ENCODE assay signal across 30 mouse cellular contexts in the genomic region with DNA sequence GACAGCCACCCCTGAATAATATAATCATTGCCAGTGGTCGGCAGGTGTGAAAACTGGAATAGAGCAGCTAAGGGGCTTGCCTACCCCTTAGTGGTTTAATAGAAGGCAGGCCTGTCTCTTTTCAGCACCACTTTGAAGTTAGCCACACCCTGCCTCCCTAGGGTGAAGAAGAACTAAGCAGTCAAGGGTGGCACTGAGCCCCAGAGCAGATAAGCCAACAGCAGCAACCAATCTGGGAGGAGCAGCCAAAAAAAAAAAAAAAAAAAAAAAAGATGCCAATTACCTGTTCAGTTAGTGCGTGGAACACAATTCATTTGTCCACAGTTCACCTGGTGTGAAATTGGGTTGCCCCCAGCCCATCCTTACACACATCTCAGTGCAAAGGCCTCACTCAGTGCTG. TPM values are rescaled to one million over a fixed set of nuclear protein-coding genes. Genes with fewer than 3 reads are reported as not detected.
DNase-seq lines count a peak whose midpoint lies in the region; ATAC-seq and TF ChIP-seq lines count a peak whose summit lies in the region.
"Had no signal": no experiment of that assay in that cellular context is flagged by ENCODE, and none has a peak within 500 bp of the region (broad histone marks: within the 10 kb centered on the region; RNA-seq: fewer than 3 reads in every experiment).

No protein-coding gene starts in this region.

- peaks cover 68% of the 10 kb centered on the region for H3K36me3 ChIP-seq in erythroblast, embryonic 14.5 days (ENCODE audit: control insufficient read depth)
- H3K36me3 ChIP-seq in liver, embryonic 14.5 days (replicated peaks; ENCODE audit: control insufficient read depth, insufficient read depth, low read depth): peaks cover 13% of the 10 kb centered on the region
- H3K36me3 ChIP-seq in hindbrain, embryonic 16.5 days (ENCODE audit: control insufficient read depth, insufficient read depth, low read length): no peaks in the 10 kb centered on the region
- H3K36me3 ChIP-seq: heart, embryonic 13.5 days; limb, embryonic 15.5 days; midbrain, embryonic 15.5 days; neural tube, embryonic 13.5 days had no signal

- peaks cover 12% of the 10 kb centered on the region; the same call in 1 of the 2 replicates for H3K27me3 ChIP-seq in erythroblast, embryonic 14.5 days (ENCODE audit: control insufficient read depth)
- no peaks in the 10 kb centered on the region for H3K27me3 ChIP-seq in liver, embryonic 14.5 days (ENCODE audit: control insufficient read depth, insufficient read depth, low read length)
- peaks cover 7% of the 10 kb centered on the region for H3K27me3 ChIP-seq in hindbrain, embryonic 16.5 days (replicated peaks; ENCODE audit: control insufficient read depth, insufficient read depth, low read length)
- H3K27me3 ChIP-seq: forebrain, embryonic 13.5 days had no signal

- H3K4me3 ChIP-seq in erythroblast, embryonic 14.5 days (replicated peaks): peak overlapping the region; percentile 19
- H3K4me3 ChIP-seq in liver, embryonic 14.5 days (ENCODE audit: insufficient read depth in 1 of 2, low read depth in 2 of 2, low read length in 2 of 2): no peak overlapping the region
- H3K4me3 ChIP-seq in hindbrain, embryonic 16.5 days (ENCODE audit: low read length): no peak overlapping the region
- H3K4me3 ChIP-seq: forebrain, embryonic 13.5 days; heart, embryonic 13.5 days; left cerebral cortex, adult 2 months; limb, embryonic 15.5 days; megakaryocyte, embryonic 14.5 days; midbrain, embryonic 15.5 days; neural tube, embryonic 13.5 days had no signal

- H3K27ac ChIP-seq in liver, embryonic 14.5 days: peak overlapping the region; percentile 92
- no peak overlapping the region for H3K27ac ChIP-seq in hindbrain, embryonic 16.5 days (ENCODE audit: low read depth, low read length)
- H3K27ac ChIP-seq: forebrain, embryonic 13.5 days; heart, embryonic 13.5 days; kidney, postnatal 0 days; left cerebral cortex, adult 2 months; limb, embryonic 15.5 days; midbrain, embryonic 15.5 days; neural tube, embryonic 13.5 days had no signal

- peak; percentile 31 for DNase-seq in spleen, adult 12 weeks (ENCODE audit: low spot score)
- DNase-seq in spleen, adult 18-20 months: no peak
- peak in 2 of 3 experiments; percentile 70 to 71 for DNase-seq in liver, embryonic 14.5 days (ENCODE audit: low read depth in 3 of 3, low spot score in 3 of 3)
- DNase-seq in natural killer cell, adult 2 months (ENCODE audit: low spot score in 2 of 2): peak; percentile 18 to 26
- DNase-seq in heart, adult 11 months: no peak
- DNase-seq: adrenal gland, postnatal 10 days; B cell, adult 2 months; cerebellum, postnatal 14 days; gastrocnemius, postnatal 10 days; heart, adult 18-20 months; heart, postnatal 14 days; kidney, adult 11 months; left cerebral cortex, postnatal 4 days; right cerebral cortex, postnatal 4 days had no signal

- ATAC-seq in liver, embryonic 14.5 days (ENCODE audit: insufficient read depth): peak; percentile 26
- ATAC-seq in hindbrain, embryonic 16.5 days: no peak
- ATAC-seq: activated CD4-positive, CD25-positive, alpha-beta regulatory T cell, adult 4 months; forebrain, embryonic 13.5 days; midbrain, embryonic 15.5 days had no signal

- no peak for TF ChIP-seq CTCF in liver, embryonic 14.5 days (IDR thresholded peaks at IDR 0.05; ENCODE audit: low read depth)

- H3K4me1 ChIP-seq in erythroblast, embryonic 14.5 days (ENCODE audit: control insufficient read depth): peaks cover 80% of the 10 kb centered on the region
- H3K4me1 ChIP-seq in liver, embryonic 14.5 days (replicated peaks; ENCODE audit: control insufficient read depth in 2 of 2, insufficient read depth in 2 of 2, low read length in 1 of 2): peaks cover 55 to 65% of the 10 kb centered on the region in 2 experiments
- peaks cover 12% of the 10 kb centered on the region; the same call in 1 of the 2 replicates for H3K4me1 ChIP-seq in hindbrain, embryonic 16.5 days (ENCODE audit: control insufficient read depth, insufficient read depth, low read depth, low read length)

- 20% methylated on average over 2 of the region's 2 CpGs for WGBS in liver, embryonic 14.5 days (ENCODE audit: insufficient replicate concordance)
- WGBS in hindbrain, embryonic 16.5 days: 87% methylated on average over 2 of the region's 2 CpGs

- peak; percentile 62 for TF ChIP-seq EP300 in liver, embryonic 14.5 days (IDR thresholded peaks at IDR 0.05; ENCODE audit: low read depth)

- peak overlapping the region; percentile 18; the same call in 1 of the 2 replicates for H3K9ac ChIP-seq in liver, embryonic 14.5 days (replicated peaks)
- no peak overlapping the region for H3K9ac ChIP-seq in hindbrain, embryonic 16.5 days (ENCODE audit: low read depth, low read length)
- H3K9ac ChIP-seq: forebrain, embryonic 13.5 days; heart, embryonic 13.5 days; limb, embryonic 15.5 days; midbrain, embryonic 15.5 days; neural tube, embryonic 13.5 days had no signal

- H3K9me3 ChIP-seq in erythroblast, embryonic 14.5 days (ENCODE audit: control insufficient read depth, low read length): peaks cover 44% of the 10 kb centered on the region
- H3K9me3 ChIP-seq in liver, embryonic 14.5 days (ENCODE audit: control insufficient read depth, low read length): no peaks in the 10 kb centered on the region
- H3K9me3 ChIP-seq in hindbrain, embryonic 16.5 days (ENCODE audit: control insufficient read depth, low read length): no peaks in the 10 kb centered on the region
- H3K9me3 ChIP-seq: forebrain, embryonic 13.5 days; heart, embryonic 13.5 days; limb, embryonic 15.5 days; midbrain, embryonic 15.5 days; neural tube, embryonic 13.5 days had no signal

- peak overlapping the region; percentile 52 for H3K4me2 ChIP-seq in liver, embryonic 14.5 days (ENCODE audit: low read depth)
- no peak overlapping the region for H3K4me2 ChIP-seq in hindbrain, embryonic 16.5 days (ENCODE audit: low read length)
- H3K4me2 ChIP-seq: forebrain, embryonic 13.5 days; heart, embryonic 13.5 days; limb, embryonic 15.5 days; midbrain, embryonic 15.5 days; neural tube, embryonic 13.5 days had no signal

RNA-seq across cellular contexts. Expression of a gene that starts 1.7 kb away (rescaled TPM):
- polyA plus RNA-seq in erythroblast, embryonic 14.5 days (2012): 77.8 and 94.4 TPM in 2 replicates
- 226 and 293 TPM in 2 replicates for polyA plus RNA-seq in liver, embryonic 14.5 days (2012; rRNA removed)
- 357 and 375 TPM in 2 replicates for polyA plus RNA-seq in liver, embryonic 14.5 days (2014; fragmentation: Nextera tagmentation; extraction: Ambion mirVana)
- 49.0 and 59.3 TPM in 2 replicates for polyA plus RNA-seq in hindbrain, embryonic 16.5 days (2015; fragmentation: Nextera tagmentation; extraction: Ambion mirVana)

RNA-seq across cellular contexts. Expression of a gene that starts 56.0 kb away (rescaled TPM):
- polyA plus RNA-seq in erythroblast, embryonic 14.5 days (2012): 0.04 TPM in 1 of 2 replicates, not detected in the other
- polyA plus RNA-seq in liver, embryonic 14.5 days (2012; rRNA removed): not detected in 2 replicates
- not detected in 2 replicates for polyA plus RNA-seq in liver, embryonic 14.5 days (2014; fragmentation: Nextera tagmentation; extraction: Ambion mirVana)
- polyA plus RNA-seq in hindbrain, embryonic 16.5 days (2015; fragmentation: Nextera tagmentation; extraction: Ambion mirVana): not detected in 2 replicates
- polyA plus RNA-seq: embryonic facial prominence, embryonic 11.5 days; forebrain, embryonic 13.5 days; heart, embryonic 13.5 days; hindbrain, embryonic 11.5 days; kidney, postnatal 0 days; large intestine, adult 2 months; limb, embryonic 15.5 days; lung, embryonic 16.5 days; neural tube, embryonic 13.5 days; thymus, postnatal 0 days had no signal

Comparison
In these comparisons a context has a peak if more than half of its experiments do, and no peak if none do; other contexts are left out.
1. DNase-seq: peak in spleen, adult 12 weeks (single experiment), liver, embryonic 14.5 days (2 of 3) and natural killer cell, adult 2 months (2 of 2); none in spleen, adult 18-20 months (0 of 2) and heart, adult 11 months (single experiment).